Mouse (Mus musculus): ENCODE results near the gene Tmem106a. TPM values are rescaled to one million over a fixed set of nuclear protein-coding genes. Genes with fewer than 3 reads are reported as not detected.
A peak's percentile ranks its signal among the peaks of the same experiment; 100 is the strongest.
"Not testable (repeated sequence)": the region's sequence is repeated elsewhere in the genome, so short reads cannot be mapped to it uniquely, and the experiment has no call there.

Gene Tmem106a
- total RNA-seq, 2 experiments from 2014 or later, result 2.3 to 3.1 TPM

DNA sequence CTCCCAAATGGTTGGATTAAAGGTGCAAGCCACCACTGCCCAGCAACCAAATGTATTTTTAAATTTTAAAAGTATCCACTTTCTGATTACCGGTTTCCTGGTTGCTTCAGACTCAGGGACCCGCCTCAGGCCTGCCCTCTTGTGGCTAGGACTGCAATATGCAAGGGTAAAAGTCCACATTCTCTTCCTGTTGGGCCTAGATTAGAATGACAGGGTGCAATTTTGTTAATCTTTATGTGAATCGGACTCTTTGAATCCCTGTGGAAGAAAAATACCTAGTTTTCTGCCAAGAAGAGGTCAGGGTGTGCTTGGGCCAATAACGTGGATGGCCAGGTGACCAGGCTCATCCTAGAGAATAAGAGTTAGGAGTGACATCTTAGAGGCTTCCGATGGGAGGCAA, 7.4 kb downstream of the Tmem106a start:
- intact Hi-C loops (cut with DNase I; ENCODE audit: low total_unique reads), result no loop called here
- peak; percentile 27 for DNase-seq

DNA sequence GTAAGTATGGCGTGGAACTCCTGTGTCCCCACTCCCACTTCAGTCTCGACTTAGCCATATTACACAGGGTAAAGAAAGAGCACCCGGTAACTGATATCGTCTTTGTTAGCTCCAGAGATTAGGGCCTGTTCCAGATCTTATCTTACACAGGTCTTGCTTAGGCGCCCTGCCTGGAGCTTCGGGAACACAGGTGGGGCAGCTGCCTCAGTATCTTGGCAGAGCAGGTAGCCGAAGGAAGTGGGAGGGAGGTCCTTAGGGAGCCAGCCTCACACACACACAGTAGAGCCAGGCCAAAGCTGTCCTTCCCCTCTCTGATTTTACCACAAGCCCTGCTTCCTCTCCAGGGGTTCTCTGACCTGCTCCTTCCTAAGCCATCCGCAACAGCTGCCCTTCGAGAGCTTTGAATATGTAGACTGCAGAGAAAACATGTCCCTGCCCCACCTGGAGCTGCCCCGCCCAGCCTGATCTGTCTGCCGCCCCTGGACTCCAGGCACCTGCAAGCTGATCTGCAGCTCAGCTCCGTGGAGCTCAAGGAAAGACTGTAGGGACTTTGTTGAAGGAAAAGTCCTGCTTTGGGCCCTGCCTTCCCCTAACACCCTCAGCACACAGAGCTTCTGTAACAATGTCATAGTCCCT, 8.1 kb downstream of the Tmem106a start:
- intact Hi-C loops (cut with DNase I; ENCODE audit: low total_unique reads), result no loop called here
- DNase-seq, result no peak

DNA sequence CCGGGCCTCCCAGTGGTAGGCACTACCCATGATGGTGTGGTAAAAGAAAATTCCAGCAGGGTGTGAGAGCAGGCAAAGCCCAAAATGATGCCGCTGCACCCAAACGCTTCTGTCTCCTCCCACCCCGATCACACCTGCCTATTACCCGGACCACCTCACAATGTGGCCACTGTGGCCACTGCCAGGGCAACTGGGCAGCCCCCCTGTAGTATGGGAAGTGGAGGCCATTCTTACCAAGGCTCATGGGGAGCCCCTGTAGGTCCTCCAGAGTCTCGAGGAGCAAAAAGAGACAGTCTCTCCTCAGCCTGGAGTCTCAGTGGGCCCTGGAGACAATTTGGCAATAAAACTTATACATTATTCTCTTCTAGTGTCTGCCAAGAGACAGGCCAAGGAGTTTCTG, 17.1 kb downstream of the Tmem106a start, which contains the start of gene Gm11634:
Gene Gm11634, minus strand, starts transcription at position 101 of the 400 bp plus-strand sequence.
- intact Hi-C loops (cut with DNase I; ENCODE audit: low total_unique reads), result no loop called here

DNA sequence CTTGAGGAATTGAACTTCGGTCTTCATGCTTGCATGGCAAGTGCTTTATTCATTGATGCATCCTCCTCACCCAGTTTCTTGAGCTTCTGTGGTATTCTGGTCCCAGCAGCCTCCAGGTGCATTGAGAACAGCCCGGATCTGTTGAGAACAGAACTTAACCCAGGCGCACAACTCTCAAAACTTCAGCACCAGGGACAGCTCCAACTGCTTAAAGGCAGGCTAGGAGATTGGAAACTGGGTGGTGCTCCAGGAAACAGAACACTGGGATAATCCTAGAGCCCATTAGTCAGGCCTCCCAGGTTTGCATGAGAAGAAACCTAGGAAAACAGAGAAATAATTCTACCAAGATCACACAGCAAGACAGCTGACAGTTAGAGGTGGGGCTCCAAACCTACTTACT, 20.4 kb downstream of the Tmem106a start:
- DNase-seq, result peak; percentile 59
- intact Hi-C loops (cut with DNase I; ENCODE audit: low total_unique reads), result no loop called here

More for the DNA sequence above, 17.1 kb downstream of the Tmem106a start, which contains the start of gene Gm11634:
- DNase-seq, result no peak

DNA sequence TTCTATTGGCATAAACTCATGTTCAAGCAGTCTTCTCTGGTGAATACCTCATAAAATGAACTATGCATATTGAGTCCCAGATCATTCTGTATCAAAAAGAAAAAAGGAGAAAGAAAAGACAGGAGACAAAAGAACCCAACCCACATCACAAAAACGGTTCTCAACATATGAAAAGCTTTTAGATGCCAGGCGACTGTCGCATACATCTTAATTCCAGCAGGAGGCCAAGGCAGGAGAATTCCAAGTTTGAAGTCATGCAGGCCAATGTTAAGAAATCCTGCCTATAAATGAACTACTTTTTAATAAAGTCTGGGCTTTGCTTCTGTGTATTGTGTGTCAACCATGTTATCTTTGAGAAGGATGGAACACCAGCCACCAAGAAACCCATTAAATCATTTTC, 22.1 kb downstream of the Tmem106a start:
- intact Hi-C loops (cut with DNase I; ENCODE audit: low total_unique reads), result no loop called here
- no peak for DNase-seq

DNA sequence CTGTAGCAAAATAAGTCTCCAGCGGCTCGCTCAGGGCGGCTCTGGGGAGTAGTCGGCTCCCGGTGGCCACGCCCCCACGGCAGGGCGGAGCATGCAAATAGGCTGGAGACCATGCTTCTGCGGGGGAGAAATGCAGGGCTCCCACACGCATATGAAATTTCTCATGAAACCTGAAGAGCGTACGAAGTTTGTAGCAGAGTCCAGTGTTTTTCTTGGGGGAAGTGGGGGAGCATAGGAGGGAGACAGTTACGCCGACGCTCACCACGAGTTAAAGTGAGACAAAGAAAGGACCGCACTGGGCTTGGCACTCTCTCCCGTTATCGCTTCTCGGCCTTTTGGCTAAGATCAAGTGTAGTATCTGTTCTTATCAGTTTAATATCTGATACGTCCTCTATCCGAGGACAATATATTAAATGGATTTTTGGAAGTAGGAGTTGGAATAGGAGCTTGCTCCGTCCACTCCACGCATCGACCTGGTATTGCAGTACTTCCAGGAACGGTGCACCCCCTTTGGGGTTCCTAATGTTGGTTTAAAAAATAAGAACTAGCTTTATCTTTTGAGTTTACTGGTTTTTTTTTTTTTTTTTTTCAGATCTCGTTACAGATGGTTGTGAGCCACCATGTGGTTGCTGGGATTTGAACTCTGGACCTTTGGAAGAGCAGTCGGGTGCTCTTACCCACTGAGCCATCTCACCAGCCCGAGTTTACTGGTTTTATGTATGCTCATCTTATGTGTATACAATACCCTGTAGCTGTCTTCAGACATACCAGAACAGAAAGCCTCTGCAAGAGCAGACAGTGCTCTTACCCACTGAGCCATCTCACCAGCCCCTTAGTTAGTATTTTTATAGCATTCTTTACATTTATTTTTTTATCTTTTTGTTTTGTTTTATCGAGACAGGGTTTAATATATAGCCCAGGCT, 22.8 kb downstream of the Tmem106a start:
- intact Hi-C loops (cut with DNase I; ENCODE audit: low total_unique reads), result not testable (repeated sequence)
- peak; percentile 73 for DNase-seq

DNA sequence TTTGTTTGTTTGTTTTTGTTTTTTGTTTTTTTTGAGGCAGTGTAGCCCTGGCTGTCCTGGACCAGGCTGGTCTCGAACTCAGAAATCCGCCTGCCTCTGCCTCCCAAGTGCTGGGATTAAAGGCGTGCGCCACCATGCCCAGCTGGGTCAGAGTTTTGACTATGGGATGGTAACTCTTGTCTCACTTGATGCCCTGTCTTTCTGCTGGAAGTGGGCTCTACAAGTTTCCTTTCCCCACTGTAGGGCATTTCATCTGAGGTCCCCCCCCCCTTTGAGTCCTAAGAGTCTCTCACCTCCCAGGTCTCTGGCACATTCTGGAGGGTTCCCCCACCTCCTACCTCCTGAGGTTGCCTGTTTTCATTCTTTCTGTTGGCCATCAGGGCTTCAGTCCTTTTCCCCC, 25.1 kb downstream of the Tmem106a start:
- intact Hi-C loops (cut with DNase I; ENCODE audit: low total_unique reads); DNase-seq: not testable (repeated sequence)

DNA sequence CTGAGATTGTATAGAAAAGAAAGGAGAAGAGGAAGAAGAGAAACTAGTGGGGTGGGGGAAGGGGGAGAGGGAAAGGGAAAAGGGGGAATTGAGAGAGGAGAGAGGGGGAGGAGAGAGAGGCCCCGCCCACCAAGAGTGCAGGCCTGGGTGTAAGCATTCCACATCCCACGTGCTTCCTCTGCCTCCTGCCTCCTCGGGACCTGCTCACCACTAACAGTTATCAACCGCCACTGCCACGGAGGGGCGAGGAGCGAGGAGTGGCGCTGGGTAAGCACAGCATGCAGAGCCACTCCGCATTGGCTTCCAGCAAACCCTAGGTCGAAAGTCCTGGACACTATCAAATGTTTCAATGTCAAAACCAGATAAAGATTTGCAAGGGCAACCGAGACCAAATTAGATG, 28.4 kb downstream of the Tmem106a start:
- intact Hi-C loops (cut with DNase I; ENCODE audit: low total_unique reads), result no loop called here
- no peak for DNase-seq

DNA sequence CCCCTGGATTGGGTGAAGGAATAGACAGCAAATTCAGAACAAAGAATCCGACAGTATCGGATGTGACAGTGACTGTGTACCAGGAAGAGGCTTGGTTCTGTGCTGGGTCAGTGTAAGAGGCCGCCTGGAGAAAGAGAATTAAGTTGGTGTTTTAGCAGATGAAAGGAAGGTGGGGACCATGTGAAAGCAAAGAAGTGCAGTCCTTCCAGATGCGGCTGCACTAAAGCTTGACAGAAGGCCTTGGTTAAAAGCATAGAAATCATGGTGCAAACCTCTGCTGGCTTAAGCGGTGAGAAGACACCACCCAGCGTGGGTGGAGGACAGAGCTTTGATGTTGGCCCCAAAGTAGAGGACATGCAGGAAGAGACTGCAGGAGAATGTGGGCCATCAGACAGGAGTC, 31.6 kb downstream of the Tmem106a start:
- no peak for DNase-seq
- intact Hi-C loops (cut with DNase I; ENCODE audit: low total_unique reads), result no loop called here

DNA sequence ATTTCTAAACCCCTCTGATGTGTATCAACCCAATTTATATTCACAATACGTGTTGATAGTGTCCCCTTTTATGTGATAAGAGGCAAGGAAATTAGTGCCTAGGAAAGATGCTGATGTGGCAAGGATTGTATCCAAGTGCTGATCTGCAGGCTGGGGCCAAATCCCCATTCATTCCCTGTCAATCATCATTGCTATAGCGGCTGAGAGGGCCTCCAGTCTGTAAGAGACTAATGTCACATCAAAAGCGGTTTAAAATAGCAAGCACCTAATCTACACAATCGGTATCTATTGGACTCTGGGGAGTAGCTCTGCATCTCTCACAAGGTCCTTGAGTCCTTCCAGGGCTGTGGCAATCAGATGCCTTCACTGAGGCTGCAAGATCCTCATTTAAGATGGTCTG, 32.1 kb downstream of the Tmem106a start:
- intact Hi-C loops (cut with DNase I; ENCODE audit: low total_unique reads), result no loop called here
- no peak for DNase-seq

DNA sequence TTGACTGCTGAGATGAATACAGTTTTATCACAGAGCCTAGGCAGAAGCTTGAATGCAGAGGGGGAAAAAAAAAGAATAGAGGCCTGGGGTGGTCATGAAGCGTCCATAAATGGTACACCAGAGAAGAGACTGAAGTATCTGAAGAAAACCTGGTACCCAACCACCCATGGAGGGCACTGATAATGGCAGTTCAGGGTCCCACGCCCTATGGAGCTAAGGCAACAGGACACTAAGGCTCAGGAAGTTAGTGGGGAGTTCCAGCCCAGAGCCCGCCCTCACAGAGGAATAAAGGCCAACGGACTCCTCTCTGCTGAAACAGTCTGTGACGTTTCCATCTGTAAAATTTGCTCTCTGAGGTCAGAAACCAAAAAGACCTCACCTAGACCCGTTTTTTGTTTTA, 33.3 kb downstream of the Tmem106a start:
- intact Hi-C loops (cut with DNase I; ENCODE audit: low total_unique reads), result no loop called here
- DNase-seq, result no peak

DNA sequence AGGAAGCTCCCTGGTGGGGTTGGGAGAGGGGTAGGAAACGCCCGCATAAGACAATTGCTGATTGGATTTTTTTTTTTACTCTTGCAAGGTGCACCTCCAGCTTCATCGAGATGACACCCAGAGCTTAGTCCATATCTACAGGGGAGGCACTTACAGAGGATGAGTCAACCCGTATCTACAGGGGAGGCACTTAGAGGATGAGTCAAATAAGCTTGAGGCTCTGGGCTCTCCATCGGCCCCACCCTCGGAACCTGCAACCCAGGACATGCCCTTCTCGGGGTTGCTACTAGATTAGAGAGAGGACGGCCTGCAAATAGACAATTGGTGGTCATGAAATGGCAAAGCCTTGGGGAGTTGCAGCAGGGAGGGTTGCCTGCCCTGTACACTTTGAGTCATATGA, 34.1 kb downstream of the Tmem106a start:
- intact Hi-C loops (cut with DNase I; ENCODE audit: low total_unique reads), result no loop called here
- no peak for DNase-seq

DNA sequence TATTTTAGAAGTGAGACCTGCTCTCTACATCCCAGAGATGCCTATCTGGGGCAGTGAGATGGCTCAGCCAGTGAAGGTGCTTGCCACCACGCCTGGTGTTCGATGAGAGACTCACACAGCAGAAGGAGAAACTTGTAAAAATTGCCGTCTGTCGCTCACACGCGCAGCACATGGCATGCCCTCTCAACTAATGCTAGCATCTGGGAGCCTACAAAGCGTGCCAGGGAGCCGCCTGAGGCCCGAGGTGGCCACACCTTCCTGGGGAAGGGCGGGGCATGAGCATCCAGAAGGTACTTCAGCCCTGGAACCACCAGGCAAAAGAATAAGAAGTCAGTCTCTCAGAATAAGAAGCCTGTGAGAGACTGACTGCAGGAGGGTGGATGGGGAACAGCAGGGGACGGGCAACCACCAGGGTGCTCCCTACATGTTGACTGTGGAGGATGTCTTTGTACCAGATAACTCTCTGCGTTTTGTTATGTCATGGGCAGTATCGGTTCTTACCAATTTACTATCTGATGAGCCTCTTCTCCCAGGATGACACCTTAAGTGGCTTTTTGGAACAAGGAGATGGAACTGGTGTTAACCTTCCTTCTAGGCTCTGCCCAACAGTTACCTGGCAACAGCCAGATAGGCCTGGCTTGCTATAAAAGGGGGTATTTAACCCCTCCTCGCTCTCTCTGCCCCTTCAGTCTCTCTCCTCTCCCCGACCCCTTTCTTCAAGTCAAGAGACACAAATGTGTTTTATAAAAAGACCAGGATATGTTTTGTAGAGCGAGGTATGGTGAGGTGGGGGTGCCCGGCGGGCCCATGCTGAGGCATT, 35.1 kb downstream of the Tmem106a start:
- intact Hi-C loops (cut with DNase I; ENCODE audit: low total_unique reads), result no loop called here
- DNase-seq, result no peak

DNA sequence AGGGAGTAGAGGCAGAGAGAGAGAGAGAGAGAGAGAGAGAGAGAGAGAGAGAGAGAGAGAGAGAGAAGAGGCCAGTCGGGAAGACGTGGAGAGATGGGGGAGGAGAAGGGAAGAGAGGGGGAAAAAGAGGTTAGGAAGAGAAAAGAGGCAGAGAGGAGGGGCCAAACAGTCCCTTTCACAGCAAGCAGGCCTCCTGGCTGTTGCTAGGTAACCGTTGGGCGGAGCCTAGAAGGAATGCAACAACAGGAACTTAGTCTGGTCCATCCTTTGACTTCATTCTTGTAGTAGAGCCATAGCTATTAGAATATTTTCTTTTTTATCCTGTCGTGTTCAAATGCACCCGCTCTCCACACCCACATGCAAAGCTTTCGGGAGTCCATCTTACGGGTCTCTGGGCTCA, 35.8 kb downstream of the Tmem106a start:
- intact Hi-C loops (cut with DNase I; ENCODE audit: low total_unique reads), result no loop called here
- no peak for DNase-seq

DNA sequence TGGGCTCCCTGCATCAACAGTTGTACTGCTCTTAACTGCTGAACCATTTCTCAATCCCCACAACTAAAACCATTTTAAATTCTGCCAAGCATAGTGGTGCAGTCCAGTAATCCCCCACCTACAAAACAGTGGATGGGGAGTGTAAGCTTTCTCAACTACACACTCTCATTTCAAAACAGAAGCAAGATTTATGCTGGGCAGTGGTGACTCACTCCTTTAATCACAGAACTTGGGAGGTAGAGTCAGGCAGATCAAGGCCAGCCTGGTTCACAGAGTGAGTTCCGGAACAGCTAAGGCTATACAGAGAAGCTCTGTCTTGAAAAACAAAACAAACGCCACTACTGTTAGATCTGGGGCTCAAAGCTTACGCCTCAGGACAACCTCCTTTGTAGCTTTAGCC, 36.6 kb downstream of the Tmem106a start:
- no peak for DNase-seq
- intact Hi-C loops (cut with DNase I; ENCODE audit: low total_unique reads), result no loop called here

DNA sequence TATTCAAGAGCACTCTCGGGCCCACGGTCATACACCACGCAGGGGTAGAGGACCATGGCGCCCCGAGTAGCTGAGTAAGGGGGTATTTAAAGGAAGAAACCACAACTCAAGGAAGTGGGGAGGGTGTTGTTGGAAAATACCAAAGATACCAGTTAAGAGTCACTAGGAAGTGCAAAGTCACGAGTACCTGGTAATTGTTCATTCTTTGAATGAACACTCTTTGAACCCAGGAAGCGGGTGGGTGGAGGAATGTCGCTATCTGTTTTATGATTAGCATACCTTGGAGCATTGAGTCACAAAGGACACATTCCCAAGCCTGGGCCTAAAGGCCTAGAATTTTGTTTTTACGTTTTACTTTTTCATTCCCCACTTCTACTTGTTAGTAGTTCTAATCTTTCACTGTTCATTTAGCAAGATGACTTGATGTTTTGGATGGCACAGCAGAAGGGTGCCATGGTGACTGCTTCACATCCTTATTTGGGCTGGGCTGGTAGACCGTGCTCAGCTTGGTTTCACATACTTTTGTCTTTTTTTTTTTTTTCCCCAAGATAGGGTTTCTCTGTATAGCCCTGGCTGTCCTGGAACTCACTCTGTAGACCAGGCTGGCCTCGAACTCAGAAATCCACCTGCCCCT, 38.1 kb downstream of the Tmem106a start:
- DNase-seq; intact Hi-C loops (cut with DNase I; ENCODE audit: low total_unique reads): not testable (repeated sequence)

DNA sequence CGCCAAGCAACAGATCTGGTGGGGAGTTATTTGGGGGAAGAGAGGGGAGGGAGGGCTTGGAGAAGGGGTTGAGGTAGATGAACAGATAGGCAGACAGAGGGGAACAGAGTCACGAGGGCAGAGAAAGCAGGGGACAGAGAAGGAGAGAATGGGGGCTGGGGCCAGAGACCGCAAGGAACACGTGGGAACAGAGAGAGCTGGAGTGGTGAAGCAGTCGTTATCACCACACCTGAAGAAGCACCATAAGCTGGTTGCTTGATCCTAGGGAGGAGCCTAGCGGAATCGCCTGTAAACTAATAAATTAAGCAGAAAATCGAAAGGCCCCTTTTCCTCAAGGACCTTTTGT, 44.6 kb downstream of the Tmem106a start:
- DNase-seq, result no peak
- intact Hi-C loops (cut with DNase I; ENCODE audit: low total_unique reads), result no loop called here

DNA sequence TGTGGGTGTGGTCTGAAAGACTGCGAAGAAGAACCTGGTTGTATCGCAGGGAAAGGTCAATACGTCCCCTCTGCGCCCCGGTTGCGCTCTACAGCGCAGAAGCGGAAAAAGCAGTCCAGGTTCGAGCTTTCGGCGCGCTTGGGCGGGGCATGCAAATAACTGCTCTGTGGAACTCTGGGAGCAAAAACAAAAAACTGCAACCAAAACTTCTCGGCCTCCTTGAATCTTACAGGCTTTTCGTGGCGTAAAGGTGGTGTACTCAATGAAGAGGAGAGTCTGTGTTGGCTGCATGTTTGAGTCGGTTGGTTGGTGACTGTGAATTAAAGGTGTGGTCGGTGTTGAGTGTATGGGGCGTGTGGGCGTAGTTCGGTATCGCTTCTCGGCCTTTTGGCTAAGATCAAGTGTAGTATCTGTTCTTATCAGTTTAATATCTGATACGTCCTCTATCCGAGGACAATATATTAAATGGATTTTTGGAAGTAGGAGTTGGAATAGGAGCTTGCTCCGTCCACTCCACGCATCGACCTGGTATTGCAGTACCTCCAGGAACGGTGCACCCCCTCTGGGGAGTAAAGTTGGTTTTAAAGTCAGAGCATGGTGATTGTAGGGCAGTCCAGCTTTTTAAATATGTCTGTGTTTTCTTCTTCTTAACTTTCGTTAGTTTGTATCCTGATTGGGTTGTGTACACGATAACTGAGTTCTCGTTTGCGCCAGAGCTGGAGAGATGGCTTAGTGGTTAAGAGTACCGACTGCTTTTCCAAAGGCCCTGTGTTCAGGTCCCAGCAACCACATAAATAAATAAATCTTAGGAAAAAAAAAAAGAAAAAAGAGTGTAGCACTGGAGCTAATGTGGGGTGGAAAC, 45.2 kb downstream of the Tmem106a start, which contains the start of gene Rdm1:
Gene Rdm1, plus strand, starts transcription at position 201 of the 862 bp plus-strand sequence.
- peak; percentile 83 for DNase-seq
- intact Hi-C loops (cut with DNase I; ENCODE audit: low total_unique reads), result no loop called here

Data from gastrocnemius, postnatal 14 days (tissue).